Mouse (Mus musculus) left cerebral cortex, postnatal 14 days (tissue): Measurements from ENCODE around the gene Vezt. TPM values are rescaled to one million over a fixed set of nuclear protein-coding genes. Genes with fewer than 3 reads are reported as not detected.

Source experiments
- DNase-seq, 2 experiments: peaks; one replicate each; pipeline ENCODE4 v3.0.0; 2021 to 2022; ENCODE audit warnings: low spot score in 2 of 2, mixed read lengths in 1 of 2
- intact Hi-C: fragments of 180-260 bp; cut with DNase I; formaldehyde crosslinking; loops from one replicate; pipeline ENCODE4 v1.15.1; 2025
- total RNA-seq, 2 experiments: library from RNA; stranded (reverse); gene quantifications; 2 replicates each; pipeline ENCODE4 v1.2.3; 2021

The Vezt gene
- total RNA-seq, 2 experiments from 2014 or later, result 86.8 to 102 TPM

GRCm38 (mm10) chr10:93994136-93994535 is 41.5 kb downstream of the Vezt start:
- intact Hi-C loops, result no loop called here

GRCm38 (mm10) chr10:93985357-93985756 is 50.3 kb downstream of the Vezt start:
- peak in 1 of 2 experiments; percentile 34 for DNase-seq
- intact Hi-C loops, result no loop called here

More at GRCm38 (mm10) chr10:93994136-93994535, 41.5 kb downstream of the Vezt start:
- DNase-seq, result no peak

DNA sequence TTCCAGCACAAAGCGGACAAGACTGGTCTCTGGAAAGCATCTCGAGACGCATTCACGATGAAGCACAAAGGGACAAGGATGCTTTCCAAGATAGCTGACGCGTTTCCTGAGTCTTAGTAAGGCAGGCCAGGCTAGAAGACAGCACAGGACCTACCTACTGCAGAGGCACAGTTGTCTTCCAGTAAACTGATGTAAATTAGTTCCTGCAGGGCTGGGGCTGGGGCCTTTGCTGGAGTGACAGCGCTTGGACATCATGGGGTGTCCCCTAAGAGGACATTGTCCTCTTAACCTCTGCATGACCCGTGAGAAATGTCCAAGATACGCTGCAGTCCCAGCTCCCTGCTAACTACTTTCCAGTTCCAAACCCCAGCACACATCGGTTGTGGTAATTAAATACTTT is 66.3 kb downstream of the Vezt start:
- intact Hi-C loops, result no loop called here
- DNase-seq, result no peak

DNA sequence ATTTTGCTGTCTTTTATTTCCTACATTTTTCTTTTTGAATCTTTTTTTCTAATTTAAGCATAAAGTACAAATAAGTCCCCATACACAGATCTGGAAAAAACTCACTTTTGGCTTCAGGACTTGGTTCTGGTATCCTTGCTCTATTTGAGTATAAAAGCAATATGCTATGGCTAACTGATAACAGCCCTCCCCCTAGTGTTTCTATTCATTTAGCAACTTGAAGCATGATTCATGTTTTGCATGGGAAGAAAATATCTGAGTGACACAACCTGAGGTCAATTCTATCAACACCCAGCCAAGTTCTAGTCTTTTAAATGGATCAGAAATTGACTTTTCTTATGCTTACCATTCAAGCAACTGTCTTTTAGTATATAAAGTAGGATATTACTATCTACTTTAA is 68.1 kb downstream of the Vezt start:
- intact Hi-C loops, result no loop called here
- DNase-seq, result no peak

GRCm38 (mm10) chr10:93954023-93954422 is 81.6 kb downstream of the Vezt start:
- intact Hi-C loops, result no loop called here
- no peak for DNase-seq

DNA sequence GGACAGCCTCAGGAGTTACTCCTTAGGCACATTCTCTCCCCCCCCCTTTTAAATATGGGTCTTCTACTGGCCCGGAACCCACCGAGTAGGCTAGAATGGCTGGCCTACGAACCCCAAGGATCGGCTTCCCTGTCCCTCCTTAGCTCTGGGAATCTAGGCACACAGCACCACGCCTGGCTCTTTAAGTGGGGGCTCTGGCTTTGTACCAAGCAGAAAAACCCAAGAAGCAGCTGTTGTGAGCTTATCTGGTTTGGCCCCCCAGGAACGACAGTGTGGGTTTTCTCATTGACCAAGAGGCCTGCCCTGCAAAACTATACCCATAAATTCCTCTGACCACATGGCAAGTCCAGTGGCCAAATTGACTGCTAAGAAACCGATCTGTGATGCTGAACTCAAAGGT is 82.1 kb downstream of the Vezt start:
- intact Hi-C loops, result no loop called here
- no peak for DNase-seq

DNA sequence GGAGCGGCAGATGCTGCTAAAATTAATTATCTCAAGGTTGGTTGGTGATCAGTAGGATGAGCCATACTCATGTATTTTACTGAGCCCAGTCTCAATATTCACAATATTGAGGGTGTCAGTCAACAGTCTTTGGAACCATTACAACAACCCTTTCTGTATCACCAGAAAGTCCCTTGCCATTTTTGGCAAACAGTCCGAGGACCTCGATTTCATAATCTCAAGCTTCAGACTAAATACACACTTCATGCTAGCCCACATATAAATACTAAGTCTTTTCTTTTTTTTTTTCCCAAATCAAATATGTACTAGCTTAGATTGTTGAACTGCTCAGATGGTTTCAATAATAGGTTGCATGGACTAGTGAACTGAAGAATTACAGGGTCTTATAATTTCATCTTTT is 84.6 kb downstream of the Vezt start:
- intact Hi-C loops, result no loop called here
- DNase-seq, result no peak

DNA sequence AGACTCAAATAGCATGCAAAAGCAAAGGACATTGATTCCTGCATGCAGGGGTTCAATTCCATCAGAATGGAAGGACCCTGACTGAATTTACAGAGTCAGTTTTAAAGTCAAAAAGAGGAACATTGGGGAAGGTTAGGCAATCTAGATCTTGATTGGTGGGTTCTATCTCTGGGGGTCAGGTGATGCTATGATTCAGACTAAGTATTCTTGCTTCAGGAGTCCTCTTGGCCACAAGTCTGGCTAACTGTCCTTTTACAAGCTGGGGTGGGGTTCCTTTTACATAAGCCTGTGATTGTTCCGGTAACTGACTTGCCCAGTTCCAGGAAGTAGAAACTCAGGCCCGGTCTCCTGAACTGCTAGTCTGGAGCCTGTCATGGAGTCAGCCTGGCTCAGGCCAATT is 85.7 kb downstream of the Vezt start:
- DNase-seq, result no peak
- intact Hi-C loops, result loop anchor here (5.0 kb wide), 1 partner anchor 167 kb away; no protein-coding TSS in a partner anchor

GRCm38 (mm10) chr10:93945843-93946499 is 89.6 kb downstream of the Vezt start:
- DNase-seq, result no peak
- intact Hi-C loops, result loop anchor here (5.0 kb wide), 1 partner anchor 171 kb away; no protein-coding TSS in a partner anchor

DNA sequence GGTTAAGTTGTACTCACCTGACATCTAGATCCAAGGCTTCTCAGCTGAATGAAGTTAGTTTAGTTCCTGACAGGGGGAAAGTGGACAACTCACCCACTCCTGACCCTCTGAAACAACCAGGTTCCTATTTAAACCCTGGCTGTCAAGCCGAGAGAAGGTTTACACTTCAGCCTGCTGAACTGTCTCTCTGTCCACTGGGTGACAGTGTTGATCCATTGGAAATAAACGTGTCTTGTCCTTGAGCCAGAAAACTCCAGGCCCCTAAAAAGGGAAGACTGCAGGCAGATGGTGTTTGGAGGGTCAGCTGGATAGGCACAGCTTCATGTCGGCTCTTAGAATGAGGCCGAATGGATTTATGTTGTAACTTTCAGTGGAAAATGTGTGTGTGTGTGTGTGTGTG is 90.3 kb downstream of the Vezt start:
- intact Hi-C loops, result loop anchor here (5.0 kb wide), 1 partner anchor 172 kb away; no protein-coding TSS in a partner anchor
- DNase-seq, result peak; percentile 30 to 45

- no peak for DNase-seq
Measured at GRCm38 (mm10) chr10:93944241-93944640, 91.4 kb downstream of the Vezt start.

GRCm38 (mm10) chr10:93940279-93940678 is 95.3 kb downstream of the Vezt start:
- no peak for DNase-seq
- intact Hi-C loops, result no loop called here

More at GRCm38 (mm10) chr10:93944241-93944640, 91.4 kb downstream of the Vezt start:
- intact Hi-C loops, result no loop called here

DNA sequence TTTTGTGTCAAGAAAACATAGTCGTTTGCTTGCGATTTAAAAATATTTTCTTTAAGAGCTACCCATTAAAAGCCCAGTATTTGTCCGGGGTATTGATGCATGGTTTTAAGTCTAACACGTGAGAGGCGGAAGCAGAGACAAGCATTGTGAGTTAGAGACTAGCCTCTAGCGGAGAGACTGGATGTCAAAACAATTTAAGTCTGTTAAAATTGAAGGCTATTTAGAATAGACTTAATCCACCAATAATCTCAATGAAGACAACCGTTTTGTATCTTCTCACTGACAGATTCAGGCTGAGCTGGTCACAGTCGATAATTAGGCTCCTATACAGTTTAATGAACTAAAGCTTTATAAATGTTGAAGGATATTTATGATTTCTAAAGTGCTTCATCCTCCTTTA is 95.9 kb downstream of the Vezt start:
- intact Hi-C loops, result no loop called here

GRCm38 (mm10) chr10:93938844-93939271 is 96.8 kb downstream of the Vezt start:
- intact Hi-C loops, result no loop called here
- no peak for DNase-seq

More for the DNA sequence above, 95.9 kb downstream of the Vezt start:
- no peak for DNase-seq

- DNase-seq, result peak in 1 of 2 experiments; percentile 26
- intact Hi-C loops, result no loop called here
Measured at GRCm38 (mm10) chr10:93933980-93934379, 101.6 kb downstream of the Vezt start.

GRCm38 (mm10) chr10:93932861-93933260 is 102.8 kb downstream of the Vezt start:
- intact Hi-C loops, result no loop called here
- no peak for DNase-seq

- intact Hi-C loops, result no loop called here
- no peak for DNase-seq
Measured at GRCm38 (mm10) chr10:93932020-93932419, 103.6 kb downstream of the Vezt start.

- intact Hi-C loops, result no loop called here
- DNase-seq, result peak in 1 of 2 experiments; percentile 9
Measured at GRCm38 (mm10) chr10:93931431-93931830, 104.2 kb downstream of the Vezt start.

- intact Hi-C loops, result no loop called here
- DNase-seq, result no peak
Measured at GRCm38 (mm10) chr10:93930236-93930824, 105.3 kb downstream of the Vezt start.

DNA sequence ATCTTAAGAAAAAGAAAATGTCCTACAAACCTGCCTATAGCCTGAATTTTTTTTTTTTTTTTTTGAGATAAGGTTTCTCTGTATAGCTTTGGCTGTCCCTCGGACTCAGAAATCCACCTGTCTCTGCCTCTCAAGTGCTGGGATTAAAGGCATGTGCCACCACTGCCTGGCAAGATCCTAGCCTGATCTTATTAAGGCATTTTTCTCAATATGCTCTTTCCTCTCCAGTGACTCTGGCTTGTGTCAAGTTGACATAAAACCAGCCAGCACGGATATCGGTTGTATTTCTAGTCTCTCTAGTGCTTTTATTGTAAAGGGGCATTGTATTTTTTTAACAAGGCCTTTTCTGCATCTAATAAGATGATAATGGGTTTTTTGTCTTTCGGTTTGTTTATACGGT is 111.0 kb downstream of the Vezt start:
- DNase-seq, result no peak
- intact Hi-C loops, result no loop called here

- DNase-seq, result no peak
- intact Hi-C loops, result no loop called here
Measured at GRCm38 (mm10) chr10:93921160-93921559, 114.5 kb downstream of the Vezt start.
